Mouse (Mus musculus) sigmoid colon, adult 10 weeks (tissue): ENCODE measurements around the gene Notum. TPM values are rescaled to one million over a fixed set of nuclear protein-coding genes. Genes with fewer than 3 reads are reported as not detected.

Source experiments
- polyA plus RNA-seq: library from polyadenylated mRNA; stranded (reverse); fragments of 350-450 nt; fragmentation: Illumina TruSeq; extraction: RNeasy Lipid Tissue Mini Kit (QIAGEN cat#74804); gene quantifications from one replicate; pipeline ENCODE4 v1.2.3, GENCODE M21; 2014; ENCODE audit warnings: low read depth, low replicate concordance

Gene Notum
- not detected for polyA plus RNA-seq

GRCm38 (mm10) chr11:120661076-120661460, at the start of gene Notum:
Gene Notum, minus strand, starts transcription at chr11:120661175.

GRCm38 (mm10) chr11:120672687-120673593, 12.0 kb upstream of the Notum start, which contains the start of gene Aspscr1:
Gene Aspscr1, plus strand, starts transcription at chr11:120672973.

GRCm38 (mm10) chr11:120648001-120648476, 12.9 kb downstream of the Notum start, which contains the start of gene Myadml2:
Gene Myadml2, minus strand, starts transcription at chr11:120648158.

DNA sequence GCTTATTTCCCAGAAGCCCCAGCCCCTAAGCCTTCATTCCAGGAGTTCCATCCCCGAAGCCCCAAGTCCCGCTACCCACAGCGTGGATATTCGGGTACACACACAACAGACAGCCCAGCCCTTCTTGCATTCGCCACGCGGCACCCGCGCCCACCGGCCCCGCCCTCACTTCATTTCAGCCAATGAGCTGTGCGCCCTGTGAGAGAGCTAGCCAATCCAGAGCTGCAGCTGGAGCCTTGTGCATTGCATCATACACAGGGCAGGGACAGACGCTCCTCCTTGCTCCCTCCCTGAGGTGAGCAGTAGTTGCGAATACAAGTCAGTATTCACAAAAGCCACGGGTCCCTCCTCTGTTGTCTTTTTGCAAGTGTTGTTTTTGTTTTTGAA, 17.4 kb downstream of the Notum start, which contains the start of gene Pycr1:
Gene Pycr1 (minus strand): TSS at position 169 of the 387 bp plus-strand sequence.

DNA sequence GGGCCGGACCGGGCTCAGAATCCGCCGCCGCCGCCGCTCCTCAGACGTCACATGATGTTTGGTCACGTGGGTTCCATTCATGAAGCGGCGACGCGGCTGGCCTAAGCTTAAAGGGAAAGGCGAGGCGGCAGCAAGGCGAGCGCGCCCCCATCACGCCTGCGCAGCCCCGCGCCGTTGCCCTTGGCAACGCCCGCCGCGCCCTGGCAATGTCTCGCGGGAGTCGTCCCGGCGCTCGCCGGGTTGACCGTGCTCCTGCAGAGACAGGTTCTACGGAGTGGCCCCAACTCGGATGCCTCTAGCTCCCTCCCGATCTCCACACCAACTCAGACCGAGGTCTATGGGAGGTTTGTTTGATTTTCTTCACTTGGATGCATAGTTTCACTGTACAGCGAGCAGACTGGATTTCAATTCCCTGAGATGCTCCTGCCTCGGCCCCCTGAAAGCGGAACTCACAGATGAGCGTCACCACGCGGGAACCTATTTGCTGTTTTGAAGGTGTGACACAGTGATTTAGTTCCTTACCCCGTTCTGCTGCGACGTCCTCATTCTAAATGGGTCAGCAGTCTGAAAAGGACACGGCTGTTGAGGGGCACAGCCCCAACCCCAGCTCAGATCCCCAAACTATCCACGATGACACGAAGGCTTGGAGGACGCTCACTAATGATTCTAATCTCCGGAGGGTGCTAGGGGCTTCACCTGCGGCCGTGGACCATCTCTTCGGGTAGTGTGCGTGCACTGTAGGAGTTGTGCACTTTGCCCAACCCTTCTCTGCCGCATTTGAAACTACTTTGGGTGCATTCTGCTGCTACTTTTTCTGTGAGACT, 27.2 kb downstream of the Notum start, which contains the start of gene Mafg:
Gene Mafg (minus strand): TSS at position 81 of the 824 bp plus-strand sequence.

DNA sequence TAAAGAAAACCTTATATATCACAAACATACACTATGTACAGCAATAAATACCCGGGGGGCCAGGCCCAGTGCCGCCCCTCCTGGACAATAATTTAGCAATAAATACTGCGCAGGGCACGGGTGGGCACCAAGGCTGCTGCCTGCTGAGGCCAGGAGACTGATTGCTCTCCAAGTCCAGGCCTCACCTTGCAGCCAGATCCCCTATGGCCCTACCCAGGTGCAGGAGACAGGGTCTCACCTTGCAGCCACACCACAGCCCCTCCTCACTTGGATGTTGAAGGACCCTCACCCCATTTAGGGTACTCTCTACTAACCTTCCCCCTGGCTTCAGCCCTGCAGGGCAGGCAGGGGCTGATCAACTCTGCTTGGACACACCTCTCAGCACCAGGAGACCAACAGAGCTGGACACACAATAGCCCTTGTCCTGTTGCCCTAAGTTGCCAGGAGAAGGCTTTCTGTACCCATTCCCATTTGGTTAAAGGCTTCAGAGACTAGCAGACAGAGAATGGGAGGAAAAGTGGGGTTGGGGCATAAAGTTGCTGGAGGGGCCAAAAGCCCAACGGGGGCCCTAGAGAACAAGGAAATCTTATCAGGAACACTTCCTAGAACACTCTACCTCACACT, 35.7 kb downstream of the Notum start, which contains the start of gene Sirt7:
Gene Sirt7 (minus strand): TSS at position 89 of the 624 bp plus-strand sequence.

GRCm38 (mm10) chr11:120617519-120618112, 43.4 kb downstream of the Notum start, which contains the start of gene Pcyt2:
Gene Pcyt2, minus strand, starts transcription at chr11:120617936.

GRCm38 (mm10) chr11:120608241-120609034, 52.5 kb downstream of the Notum start, which contains the start of gene Npb:
Gene Npb, plus strand, starts transcription at chr11:120608477.

Other genes starting within 250 kb of the Notum start
- 13.2 TPM for gene Nploc4, start 223.5 kb downstream of the Notum start, polyA plus RNA-seq
- gene Tspan10, start 218.5 kb downstream of the Notum start, polyA plus RNA-seq: not detected
- gene Pde6g, start 207.7 kb downstream of the Notum start, polyA plus RNA-seq: not detected
- gene Oxld1, start 203.1 kb downstream of the Notum start, polyA plus RNA-seq: 0.63 TPM
- 12.7 TPM for gene Ccdc137, start 203.1 kb downstream of the Notum start, polyA plus RNA-seq
- 10.9 TPM for gene Arl16, start 193.6 kb downstream of the Notum start, polyA plus RNA-seq
- gene Mrpl12, start 176.6 kb downstream of the Notum start, polyA plus RNA-seq: 4.1 TPM
- gene Slc25a10, start 169.3 kb downstream of the Notum start, polyA plus RNA-seq: 1.6 TPM
- not detected for gene Gcgr, start 130.5 kb downstream of the Notum start, polyA plus RNA-seq
- not detected for gene Mcrip1, start 111.4 kb downstream of the Notum start, polyA plus RNA-seq
- not detected for gene Ppp1r27, start 110.0 kb downstream of the Notum start, polyA plus RNA-seq
- gene P4hb, start 87.9 kb downstream of the Notum start, polyA plus RNA-seq: 172 TPM
- 30.1 TPM for gene Arhgdia, start 79.6 kb downstream of the Notum start, polyA plus RNA-seq
- gene Alyref, start 62.8 kb downstream of the Notum start, polyA plus RNA-seq: 24.4 TPM
- 13.5 TPM for gene Anapc11, start 62.8 kb downstream of the Notum start, polyA plus RNA-seq
- not detected for gene Npb, start 52.7 kb downstream of the Notum start, polyA plus RNA-seq
- 14.6 TPM for gene Pcyt2, start 43.2 kb downstream of the Notum start, polyA plus RNA-seq
- 13.4 TPM for gene Sirt7, start 35.9 kb downstream of the Notum start, polyA plus RNA-seq
- 13.6 TPM for gene Mafg, start 27.6 kb downstream of the Notum start, polyA plus RNA-seq
- 5.8 TPM for gene Pycr1, start 17.4 kb downstream of the Notum start, polyA plus RNA-seq
- not detected for gene Myadml2, start 13.0 kb downstream of the Notum start, polyA plus RNA-seq
- 2.6 TPM for gene Aspscr1, start 11.8 kb upstream of the Notum start, polyA plus RNA-seq
- 1.8 TPM for gene Cenpx, start 52.6 kb upstream of the Notum start, polyA plus RNA-seq
- 0.66 TPM for gene Lrrc45, start 52.8 kb upstream of the Notum start, polyA plus RNA-seq
- not detected for gene Rac3, start 60.3 kb upstream of the Notum start, polyA plus RNA-seq
- gene Dcxr, start 66.1 kb upstream of the Notum start, polyA plus RNA-seq: 0.76 TPM
- 1.1 TPM for gene Cbr2, start 70.9 kb upstream of the Notum start, polyA plus RNA-seq
- gene Hmga1b, start 101.6 kb upstream of the Notum start, polyA plus RNA-seq: not detected
- 0.54 TPM for gene Rfng, start 123.0 kb upstream of the Notum start, polyA plus RNA-seq
- 5.2 TPM for gene Gps1, start 123.1 kb upstream of the Notum start, polyA plus RNA-seq
- gene Dus1l, start 135.2 kb upstream of the Notum start, polyA plus RNA-seq: 4.3 TPM
- gene Fasn, start 163.4 kb upstream of the Notum start, polyA plus RNA-seq: 2.1 TPM